Mouse (Mus musculus): ENCODE results near the gene Nup85. TPM values are rescaled to one million over a fixed set of nuclear protein-coding genes. Genes with fewer than 3 reads are reported as not detected.

The Nup85 gene
- 7.0 and 16.9 TPM in 2 replicates for polyA plus RNA-seq (2012; ENCODE audit: low replicate concordance)

DNA sequence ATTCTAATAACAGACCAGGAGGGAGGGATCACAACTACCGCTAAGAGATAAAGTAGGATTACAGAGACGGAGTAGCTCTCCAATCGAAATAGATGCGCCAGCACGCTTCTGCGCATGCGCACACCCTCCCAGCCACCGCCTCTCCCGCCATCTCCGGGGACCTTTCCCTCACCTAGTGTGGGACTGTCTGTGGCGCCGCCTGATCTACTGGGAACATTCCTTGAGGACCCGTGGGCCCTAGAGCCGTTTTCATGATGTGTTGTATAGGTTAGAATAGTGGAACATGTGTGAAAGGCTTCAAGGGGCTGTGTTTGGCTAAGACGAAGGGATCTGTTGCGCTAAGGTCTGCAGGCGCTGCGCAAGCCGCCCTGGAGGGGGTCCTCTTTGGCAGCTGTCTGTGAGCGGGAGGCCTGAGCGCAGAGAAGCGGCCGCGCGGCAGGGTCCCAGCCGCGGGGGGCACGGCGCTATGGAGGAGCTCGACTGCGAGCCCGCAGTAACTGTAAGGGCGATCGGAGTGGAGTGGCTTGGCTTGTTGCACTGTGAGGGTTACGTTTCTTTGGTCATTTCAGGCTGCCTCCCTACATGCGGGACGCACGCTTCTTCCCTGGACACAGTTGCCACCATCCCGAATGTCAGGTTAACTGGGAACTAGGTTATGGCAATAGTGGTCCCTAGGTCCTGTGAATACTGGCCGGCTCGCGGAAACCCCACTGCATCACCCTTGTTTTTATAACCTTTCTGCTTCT is at the start of gene Nup85:
TSS of gene Nup85 (plus strand) at position 371 of the 746 bp plus-strand sequence.

DNA sequence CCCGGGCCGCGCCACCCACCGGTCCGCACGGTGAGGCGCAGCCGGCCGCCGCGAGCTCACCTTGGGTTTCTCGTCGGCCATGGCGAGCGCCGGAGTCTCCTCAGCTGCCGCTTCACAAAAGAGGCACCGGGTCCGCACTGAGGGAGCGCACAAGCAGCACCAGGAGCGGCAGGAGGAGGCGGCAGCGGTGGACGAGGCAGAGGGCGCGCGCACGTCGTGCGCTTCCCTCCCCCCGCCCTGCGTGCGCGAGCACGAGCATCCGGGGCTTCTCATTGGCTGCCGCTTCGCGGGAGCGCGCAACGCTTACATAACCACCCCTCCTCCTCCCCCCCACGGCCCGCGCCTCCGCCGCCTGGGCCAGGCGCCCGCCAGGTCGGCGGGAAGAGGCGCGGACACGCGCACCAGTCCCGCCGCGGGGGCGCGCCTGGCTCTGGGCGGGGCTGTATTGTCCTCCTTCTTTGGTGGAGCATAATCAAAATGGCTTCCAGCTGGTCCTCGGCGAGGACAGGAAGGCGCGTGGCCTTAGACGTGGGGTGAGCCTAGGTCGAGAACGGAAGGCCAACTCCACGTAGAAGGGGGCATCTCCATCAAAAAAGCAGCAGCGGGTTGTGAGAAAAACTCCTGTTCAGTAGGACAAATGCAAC is 28.1 kb upstream of the Nup85 start, which contains the start of gene Sumo2:
TSS of gene Sumo2 (minus strand) at position 239 of the 644 bp plus-strand sequence.

DNA sequence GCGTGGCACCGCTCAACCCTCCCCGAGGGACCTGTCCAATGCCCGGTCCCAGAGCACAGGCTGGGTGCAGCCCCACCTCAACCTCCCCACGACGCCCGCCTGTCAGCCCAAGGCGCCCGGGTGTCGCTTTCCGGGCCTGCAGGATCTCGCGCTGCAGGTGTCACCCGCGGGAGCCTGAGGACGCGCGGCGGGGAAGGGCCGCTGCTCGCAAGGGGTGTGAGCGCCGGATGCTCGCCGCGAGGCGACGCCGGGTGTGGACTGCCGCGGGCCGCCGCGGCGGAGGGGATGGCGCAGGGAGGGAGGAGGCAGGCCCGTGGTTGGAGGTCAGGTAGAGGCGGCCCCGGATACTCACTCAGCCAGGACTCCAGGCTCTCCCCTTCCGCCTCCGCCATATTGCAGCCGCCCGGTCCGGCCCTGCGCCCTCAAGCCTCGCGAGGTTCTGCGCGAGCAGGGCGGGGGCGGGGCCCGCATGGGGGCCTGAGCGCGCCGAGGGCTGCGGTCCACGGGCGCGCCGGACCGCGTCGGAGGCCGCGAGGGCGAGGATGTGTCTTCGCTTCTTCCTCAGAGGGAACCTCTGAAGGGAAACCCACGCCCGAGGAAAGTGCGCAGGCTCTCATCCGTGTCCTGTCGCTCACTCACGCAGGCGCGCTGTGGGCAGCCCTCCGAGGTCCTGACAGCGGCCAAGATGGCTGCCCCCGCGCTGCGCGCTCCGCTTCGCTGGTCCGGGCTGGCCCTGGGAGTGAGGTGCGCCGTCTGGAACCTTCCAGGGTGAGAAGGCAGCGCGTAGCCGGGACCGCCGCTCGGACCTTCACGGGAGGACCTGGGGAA is 39.5 kb downstream of the Nup85 start, which contains the start of the genes Mrps7 and Gga3:
TSS of gene Mrps7 (plus strand) at position 450 of the 828 bp plus-strand sequence.
TSS of gene Gga3 (minus strand) at position 576 of the 828 bp plus-strand sequence.

DNA sequence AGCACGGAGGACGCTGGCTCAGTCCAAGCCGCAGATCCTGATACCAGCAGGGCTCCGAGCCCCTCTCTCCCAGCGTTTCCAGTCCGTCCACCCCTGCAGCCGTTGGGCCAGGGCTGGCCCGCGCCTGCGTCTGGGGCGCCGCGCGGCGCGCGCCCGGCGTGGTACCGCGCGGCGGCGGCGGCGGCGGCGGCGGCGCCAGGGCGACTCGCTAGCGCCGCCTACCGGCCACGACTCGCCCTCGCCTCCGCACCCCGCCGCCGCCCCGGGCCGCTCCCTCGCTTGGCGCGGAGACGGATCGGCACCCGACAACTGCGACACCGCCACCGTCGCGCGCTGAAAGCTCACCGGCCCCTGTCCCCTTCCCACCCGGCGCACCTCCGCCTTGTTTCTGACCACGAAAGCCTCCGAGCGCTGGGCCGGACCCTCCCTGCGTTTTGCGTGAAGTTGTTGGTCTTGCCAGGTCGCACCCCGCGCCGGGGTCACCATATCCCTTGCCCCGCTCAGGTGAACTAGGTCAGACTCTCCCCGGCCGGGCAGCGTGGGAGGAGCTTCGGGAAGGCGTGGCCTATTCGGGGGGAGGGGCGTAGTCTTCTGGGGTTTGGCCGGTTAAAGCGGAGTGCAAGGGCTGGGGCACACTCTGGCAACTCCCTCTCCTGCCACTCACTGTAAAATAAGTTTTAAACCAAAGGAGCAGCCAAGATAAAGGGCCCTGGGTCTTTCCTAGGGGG is 48.3 kb downstream of the Nup85 start, which contains the start of gene Mif4gd:
TSS of gene Mif4gd (minus strand) at position 560 of the 728 bp plus-strand sequence.

DNA sequence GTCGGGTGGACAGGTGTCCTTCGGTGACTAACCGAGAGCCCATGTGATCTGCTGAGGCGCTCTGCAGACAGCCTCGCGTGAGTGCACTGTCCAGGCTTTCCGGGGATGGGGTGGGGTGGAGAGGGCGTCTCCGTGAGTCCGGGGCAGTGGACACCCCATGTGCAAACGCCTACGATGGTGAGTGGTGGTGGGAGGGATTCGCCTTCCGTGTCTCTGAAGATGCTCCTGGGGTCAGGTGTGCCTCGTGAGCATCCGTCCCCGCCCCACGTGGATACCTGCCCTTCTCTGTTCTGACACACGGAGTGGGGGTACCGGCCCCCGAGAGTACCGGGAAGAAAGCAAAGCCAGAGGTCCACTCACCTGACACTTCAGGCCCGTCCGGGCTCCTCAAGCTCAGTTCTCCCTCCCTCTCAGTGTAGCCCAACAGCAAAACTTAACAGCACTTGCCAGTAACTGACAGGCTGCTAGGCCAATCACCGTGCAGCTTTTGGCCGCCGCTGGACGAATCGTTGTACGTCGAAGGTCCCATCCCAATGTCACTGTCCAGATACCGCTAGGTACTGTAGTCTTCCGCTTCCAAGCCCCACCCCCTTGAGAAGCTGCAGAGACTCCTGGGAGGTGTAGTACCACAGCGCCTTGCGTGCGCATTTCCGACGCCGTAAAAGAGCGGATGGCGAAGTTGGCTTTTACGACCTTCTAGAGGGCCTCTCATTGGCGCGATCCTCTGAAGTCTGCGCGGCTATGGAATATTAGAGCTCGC is 63.7 kb downstream of the Nup85 start, which contains the start of gene Slc25a19:
TSS of gene Slc25a19 (minus strand) at position 591 of the 760 bp plus-strand sequence.

Other genes with a start within 250 kb of the Nup85 start
- gene Ush1g, start 242.4 kb upstream of the Nup85 start, polyA plus RNA-seq (2012; ENCODE audit: low replicate concordance), result 0.42 TPM in 1 of 2 replicates, not detected in the other
- 0.04 and 0.09 TPM in 2 replicates for gene Otop3, start 229.7 kb upstream of the Nup85 start, polyA plus RNA-seq (2012; ENCODE audit: low replicate concordance)
- 9.7 and 10.9 TPM in 2 replicates for gene Hid1, start 196.7 kb upstream of the Nup85 start, polyA plus RNA-seq (2012; ENCODE audit: low replicate concordance)
- 0.38 and 0.57 TPM in 2 replicates for gene Cdr2l, start 182.5 kb upstream of the Nup85 start, polyA plus RNA-seq (2012; ENCODE audit: low replicate concordance)
- gene Mrpl58, start 160.7 kb upstream of the Nup85 start, polyA plus RNA-seq (2012; ENCODE audit: low replicate concordance), result 47.1 and 50.2 TPM in 2 replicates
- gene Atp5h, start 144.5 kb upstream of the Nup85 start, polyA plus RNA-seq (2012; ENCODE audit: low replicate concordance), result 10.1 and 103 TPM in 2 replicates
- gene Kctd2, start 144.3 kb upstream of the Nup85 start, polyA plus RNA-seq (2012; ENCODE audit: low replicate concordance), result 29.7 and 94.9 TPM in 2 replicates
- 0.07 TPM in 1 of 2 replicates, not detected in the other for gene Trim80, start 123.9 kb upstream of the Nup85 start, polyA plus RNA-seq (2012; ENCODE audit: low replicate concordance)
- gene Slc16a5, start 102.0 kb upstream of the Nup85 start, polyA plus RNA-seq (2012; ENCODE audit: low replicate concordance), result 5.6 and 10.2 TPM in 2 replicates
- 137 and 301 TPM in 2 replicates for gene Armc7, start 88.8 kb upstream of the Nup85 start, polyA plus RNA-seq (2012; ENCODE audit: low replicate concordance)
- 133 and 179 TPM in 2 replicates for gene Nt5c, start 72.6 kb upstream of the Nup85 start, polyA plus RNA-seq (2012; ENCODE audit: low replicate concordance)
- gene Jpt1, start 50.0 kb upstream of the Nup85 start, polyA plus RNA-seq (2012; ENCODE audit: low replicate concordance), result 264 and 267 TPM in 2 replicates
- gene Sumo2, start 28.2 kb upstream of the Nup85 start, polyA plus RNA-seq (2012; ENCODE audit: low replicate concordance), result 92.3 and 235 TPM in 2 replicates
- 21.2 and 30.2 TPM in 2 replicates for gene Mrps7, start 39.5 kb downstream of the Nup85 start, polyA plus RNA-seq (2012; ENCODE audit: low replicate concordance)
- 106 and 161 TPM in 2 replicates for gene Gga3, start 39.6 kb downstream of the Nup85 start, polyA plus RNA-seq (2012; ENCODE audit: low replicate concordance)
- gene Mif4gd, start 48.5 kb downstream of the Nup85 start, polyA plus RNA-seq (2012; ENCODE audit: low replicate concordance), result 92.1 and 155 TPM in 2 replicates
- gene Slc25a19, start 63.9 kb downstream of the Nup85 start, polyA plus RNA-seq (2012; ENCODE audit: low replicate concordance), result 71.6 and 118 TPM in 2 replicates
- 109 and 136 TPM in 2 replicates for gene Grb2, start 144.2 kb downstream of the Nup85 start, polyA plus RNA-seq (2012; ENCODE audit: low replicate concordance)
- 59.6 and 65.3 TPM in 2 replicates for gene Tmem94, start 201.0 kb downstream of the Nup85 start, polyA plus RNA-seq (2012; ENCODE audit: low replicate concordance)
- 11.7 and 18.4 TPM in 2 replicates for gene Caskin2, start 249.2 kb downstream of the Nup85 start, polyA plus RNA-seq (2012; ENCODE audit: low replicate concordance)

Data from hematopoietic multipotent progenitor cell, adult 10-12 weeks (in vitro differentiated cells).